Mouse (Mus musculus): ENCODE measurements around the gene Bysl.
"Not testable (repeated sequence)": the region's sequence is repeated elsewhere in the genome, so short reads cannot be mapped to it uniquely, and the experiment has no call there.

Bysl gene

GRCm38 (mm10) chr17:47618556-47619311, 7.4 kb upstream of the Bysl start:
- no peak for DNase-seq (ENCODE audit: low read depth, low spot score)

- DNase-seq (ENCODE audit: low read depth, low spot score) = no peak
These were observed 6.5 kb upstream of the Bysl start for GRCm38 (mm10) chr17:47617605-47618307.

- DNase-seq (ENCODE audit: low read depth, low spot score) = no peak
These were observed 5.4 kb upstream of the Bysl start for GRCm38 (mm10) chr17:47616652-47617051.

GRCm38 (mm10) chr17:47616119-47616518, 4.8 kb upstream of the Bysl start:
- DNase-seq (ENCODE audit: low read depth, low spot score) = no peak

- no peak for DNase-seq (ENCODE audit: low read depth, low spot score)
These were observed 2.7 kb upstream of the Bysl start for GRCm38 (mm10) chr17:47614018-47614417.

- DNase-seq (ENCODE audit: low read depth, low spot score) = no peak
These were observed 330 bp upstream of the Bysl start for GRCm38 (mm10) chr17:47611661-47611982.

- DNase-seq (ENCODE audit: low read depth, low spot score) = no peak
These were observed 2.1 kb downstream of the Bysl start for GRCm38 (mm10) chr17:47609182-47609581.

GRCm38 (mm10) chr17:47606220-47606619, 5.1 kb downstream of the Bysl start:
- DNase-seq (ENCODE audit: low read depth, low spot score) = no peak

- DNase-seq (ENCODE audit: low read depth, low spot score) = no peak
These were observed 9.0 kb downstream of the Bysl start for GRCm38 (mm10) chr17:47602289-47602688.

- no peak for DNase-seq (ENCODE audit: low read depth, low spot score)
These were observed 9.9 kb downstream of the Bysl start for GRCm38 (mm10) chr17:47601389-47601755.

- DNase-seq (ENCODE audit: low read depth, low spot score) = no peak
These were observed 10.5 kb downstream of the Bysl start for GRCm38 (mm10) chr17:47600601-47601388.

GRCm38 (mm10) chr17:47599511-47600297, 11.6 kb downstream of the Bysl start:
- no peak for DNase-seq (ENCODE audit: low read depth, low spot score)

GRCm38 (mm10) chr17:47598580-47599304, 12.6 kb downstream of the Bysl start:
- DNase-seq (ENCODE audit: low read depth, low spot score) = not testable (repeated sequence)

- no peak for DNase-seq (ENCODE audit: low read depth, low spot score)
These were observed 13.3 kb downstream of the Bysl start for GRCm38 (mm10) chr17:47597838-47598579.

GRCm38 (mm10) chr17:47597261-47597660, 14.0 kb downstream of the Bysl start:
- DNase-seq (ENCODE audit: low read depth, low spot score) = no peak

GRCm38 (mm10) chr17:47596839-47597164, 14.5 kb downstream of the Bysl start:
- no peak for DNase-seq (ENCODE audit: low read depth, low spot score)

GRCm38 (mm10) chr17:47596162-47596838, 15.0 kb downstream of the Bysl start:
- DNase-seq (ENCODE audit: low read depth, low spot score) = no peak

- DNase-seq (ENCODE audit: low read depth, low spot score) = no peak
These were observed 15.8 kb downstream of the Bysl start for GRCm38 (mm10) chr17:47595248-47596161.

- no peak for DNase-seq (ENCODE audit: low read depth, low spot score)
These were observed 16.4 kb downstream of the Bysl start for GRCm38 (mm10) chr17:47594969-47595247.

All from brain, embryonic 18.5 days (tissue).